Mouse (Mus musculus) kidney, postnatal 4 days (tissue): ENCODE measurements at regions not wholly inside any gene's neighbourhood (a gene's known extent, or its start where the extent isn't known, plus 50 kb on each side); places are given as distances from the start of the nearest gene placed in this dataset.

Source experiments
- DNase-seq, 2 experiments: peaks; one replicate each; pipeline ENCODE4 v3.0.0; 2021; ENCODE audit warnings: mixed read lengths in 2 of 2

- peak in 1 of 2 experiments; percentile 7 for DNase-seq
Observed at GRCm38 (mm10) chr2:179024225-179024624, 418.0 kb upstream of the Cdh4 start.

GRCm38 (mm10) chr2:179033171-179033570 lies 409.1 kb upstream of the Cdh4 start:
- no peak for DNase-seq

GRCm38 (mm10) chr2:179035446-179035845 lies 406.8 kb upstream of the Cdh4 start:
- no peak for DNase-seq

- no peak for DNase-seq
Observed at GRCm38 (mm10) chr2:179039697-179040096, 402.5 kb upstream of the Cdh4 start.

GRCm38 (mm10) chr2:179043671-179044070 lies 398.6 kb upstream of the Cdh4 start:
- DNase-seq, result no peak

- no peak for DNase-seq
Observed at GRCm38 (mm10) chr2:179045361-179045760, 396.9 kb upstream of the Cdh4 start.

GRCm38 (mm10) chr2:179054441-179054840 lies 387.8 kb upstream of the Cdh4 start:
- no peak for DNase-seq

GRCm38 (mm10) chr2:179064616-179065015 lies 377.6 kb upstream of the Cdh4 start:
- DNase-seq, result no peak

- peak; percentile 15 to 33 for DNase-seq
Observed at GRCm38 (mm10) chr2:179069520-179069919, 372.7 kb upstream of the Cdh4 start.

- peak; percentile 62 to 63 for DNase-seq
Observed at GRCm38 (mm10) chr2:179070346-179070745, 371.9 kb upstream of the Cdh4 start.

GRCm38 (mm10) chr2:179080462-179081274 lies 361.6 kb upstream of the Cdh4 start:
- DNase-seq, result peak; percentile 8 to 39

GRCm38 (mm10) chr2:179086915-179087314 lies 355.3 kb upstream of the Cdh4 start:
- DNase-seq, result no peak

GRCm38 (mm10) chr2:179091480-179091879 lies 350.8 kb upstream of the Cdh4 start:
- DNase-seq, result no peak

- DNase-seq, result peak; percentile 44 to 64
Observed at GRCm38 (mm10) chr2:179093996-179094395, 348.2 kb upstream of the Cdh4 start.

GRCm38 (mm10) chr2:179095981-179096380 lies 346.2 kb upstream of the Cdh4 start:
- no peak for DNase-seq

- DNase-seq, result no peak
Observed at GRCm38 (mm10) chr2:179096861-179097260, 345.4 kb upstream of the Cdh4 start.

GRCm38 (mm10) chr2:179099783-179100182 lies 342.4 kb upstream of the Cdh4 start:
- no peak for DNase-seq

GRCm38 (mm10) chr2:179103114-179103513 lies 339.1 kb upstream of the Cdh4 start:
- no peak for DNase-seq

- no peak for DNase-seq
Observed at GRCm38 (mm10) chr2:179112951-179113350, 329.3 kb upstream of the Cdh4 start.

- DNase-seq, result no peak
Observed at GRCm38 (mm10) chr2:179128018-179128417, 314.2 kb upstream of the Cdh4 start.

- no peak for DNase-seq
Observed at GRCm38 (mm10) chr2:179128432-179128831, 313.8 kb upstream of the Cdh4 start.

- DNase-seq, result no peak
Observed at GRCm38 (mm10) chr2:179131004-179131403, 311.2 kb upstream of the Cdh4 start.

- no peak for DNase-seq
Observed at GRCm38 (mm10) chr2:179142313-179142712, 299.9 kb upstream of the Cdh4 start.

GRCm38 (mm10) chr2:179145726-179146125 lies 296.5 kb upstream of the Cdh4 start:
- DNase-seq, result no peak

- DNase-seq, result no peak
Observed at GRCm38 (mm10) chr2:179146274-179146673, 296.0 kb upstream of the Cdh4 start.
